Mouse (Mus musculus) liver, embryonic 11.5 days (tissue): ENCODE measurements at regions not wholly inside any gene's neighbourhood (a gene's known extent, or its start where the extent isn't known, plus 50 kb on each side); places are given as distances from the start of the nearest gene placed in this dataset.

Experiments used
- ATAC-seq: fragments of 200-750 bp; cut with Nextera tagmentation; replicated peaks from 2 replicates; pipeline ENCODE4 v1.8.0; 2017; ENCODE audit warnings: moderate number of reproducible peaks, mild to moderate bottlenecking, moderate TSS enrichment, moderate library complexity; ENCODE audit not compliant: low FRiP score
- DNase-seq: peaks from one replicate; pipeline ENCODE4 v3.0.0-alpha.2; 2017; ENCODE audit warnings: low spot score
- H3K27ac ChIP-seq: fragments of 300-500 bp; sonication (generic); 2 replicates; pipeline ENCODE4 v1.5.1; 2014; ENCODE audit warnings: mild to moderate bottlenecking, low read depth, low read length, control low read depth
- H3K27me3 ChIP-seq: fragments of 300-500 bp; sonication (generic); replicated peaks from 2 replicates; pipeline ENCODE4 v1.6.1; 2014; ENCODE audit warnings: low read length, mixed read lengths; ENCODE audit not compliant: control insufficient read depth, insufficient read depth
- H3K36me3 ChIP-seq: fragments of 300-500 bp; sonication (generic); 2 replicates; pipeline ENCODE4 v1.6.1; 2014; ENCODE audit warnings: mild to moderate bottlenecking, low read length, moderate library complexity, mixed read lengths; ENCODE audit not compliant: control insufficient read depth, insufficient read depth
- H3K4me1 ChIP-seq: fragments of 300-500 bp; sonication (generic); replicated peaks from 2 replicates; pipeline ENCODE4 v1.6.1; 2014; ENCODE audit warnings: low read length, mixed read lengths; ENCODE audit not compliant: control insufficient read depth, insufficient read depth
- H3K4me2 ChIP-seq: fragments of 300-500 bp; sonication (generic); 2 replicates; pipeline ENCODE4 v1.6.1; 2014; ENCODE audit warnings: mild to moderate bottlenecking, control low read depth, moderate library complexity
- H3K4me3 ChIP-seq: fragments of 300-500 bp; sonication (generic); 2 replicates; pipeline ENCODE4 v1.5.1; 2014; ENCODE audit warnings: low read depth, low read length, control low read depth
- H3K9ac ChIP-seq: fragments of 300-500 bp; sonication (generic); 2 replicates; pipeline ENCODE4 v1.6.1; 2014; ENCODE audit warnings: low read depth, low read length, control low read depth
- H3K9me3 ChIP-seq: fragments of 300-500 bp; sonication (generic); 2 replicates; pipeline ENCODE4 v1.6.1; 2016; ENCODE audit warnings: low read length, inconsistent platforms, mixed read lengths; ENCODE audit not compliant: control insufficient read depth
- WGBS: fragments of 180-500 bp; shearing (Covaris S2); extraction: QIAGEN DNeasy Blood & Tissue Kit; methylation state at CpG from one replicate; pipeline ENCODE4 v1.1.7; 2014; 5-methylcytosine and 5-hydroxymethylcytosine counted together

DNA sequence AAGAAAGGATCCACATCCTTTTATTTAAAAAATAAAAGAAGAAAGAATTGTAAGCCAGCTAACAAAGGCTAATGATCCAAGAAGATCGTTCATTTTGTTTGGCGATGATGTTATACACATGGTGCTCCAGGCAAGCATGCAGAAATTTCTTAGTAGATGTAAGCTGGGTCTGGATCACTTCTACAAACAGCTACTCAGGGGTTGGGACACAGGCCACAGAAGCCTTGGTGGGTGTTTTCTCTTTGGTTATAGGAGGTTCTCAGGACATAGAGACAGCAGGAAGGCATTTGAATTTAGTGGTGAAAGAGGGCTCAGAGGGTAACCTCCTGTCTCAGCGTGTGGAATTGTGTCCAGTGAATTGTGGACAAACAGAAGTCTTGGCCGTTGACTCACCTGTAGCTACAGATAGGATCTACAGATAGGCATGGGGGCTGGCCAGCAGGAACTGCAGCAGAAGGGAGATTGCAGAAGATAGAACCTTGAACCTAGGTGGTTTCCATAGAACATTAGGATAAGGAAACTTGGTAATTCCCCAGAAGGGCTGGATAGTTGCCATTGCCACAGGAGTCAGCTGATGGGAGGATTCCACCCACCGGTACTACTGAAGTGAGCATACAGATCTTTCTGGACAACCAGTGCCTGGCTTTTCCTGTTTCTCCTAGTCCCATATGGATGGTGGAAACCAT, 80.5 kb downstream of the Calml3 start:
- no peaks in the 10 kb centered on the region for H3K4me1 ChIP-seq
- H3K4me2 ChIP-seq = no peak overlapping the region
- no peak overlapping the region for H3K27ac ChIP-seq
- no peak overlapping the region for H3K9ac ChIP-seq
- no peaks in the 10 kb centered on the region for H3K9me3 ChIP-seq
- no peak for ATAC-seq
- no peaks in the 10 kb centered on the region for H3K36me3 ChIP-seq
- no peaks in the 10 kb centered on the region for H3K27me3 ChIP-seq
- no peak overlapping the region for H3K4me3 ChIP-seq
- no peak for DNase-seq
- WGBS = 81% methylated on average over 5 of the region's 5 CpGs

DNA sequence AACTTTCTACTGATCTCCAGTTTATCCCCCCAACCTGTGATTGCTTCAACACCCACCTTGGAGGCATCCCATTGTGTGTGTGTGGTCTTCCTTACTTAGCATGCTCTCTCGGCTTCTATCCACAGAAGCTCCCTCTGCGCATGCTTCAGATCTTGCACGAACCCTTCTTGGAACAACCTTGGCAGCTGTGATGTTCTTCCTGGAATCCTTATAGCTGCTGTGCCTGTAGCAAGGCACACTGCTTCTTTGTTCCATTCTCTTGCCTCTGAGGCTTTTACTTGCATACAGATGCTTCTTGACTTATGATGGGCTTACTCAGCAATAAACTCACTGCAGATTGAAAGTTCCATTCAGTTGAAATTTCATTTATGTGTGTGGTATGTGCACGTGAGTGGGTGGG, 81.2 kb downstream of the Asb13 start:
- no peak overlapping the region for H3K4me2 ChIP-seq
- H3K27ac ChIP-seq = no peak overlapping the region
- no peaks in the 10 kb centered on the region for H3K36me3 ChIP-seq
- no peaks in the 10 kb centered on the region for H3K9me3 ChIP-seq
- no peak overlapping the region for H3K9ac ChIP-seq
- WGBS = 89% methylated on average over 4 of the region's 4 CpGs
- no peak overlapping the region for H3K4me3 ChIP-seq
- H3K4me1 ChIP-seq = no peaks in the 10 kb centered on the region
- H3K27me3 ChIP-seq = no peaks in the 10 kb centered on the region
- ATAC-seq (no peak), DNase-seq (no peak)

DNA sequence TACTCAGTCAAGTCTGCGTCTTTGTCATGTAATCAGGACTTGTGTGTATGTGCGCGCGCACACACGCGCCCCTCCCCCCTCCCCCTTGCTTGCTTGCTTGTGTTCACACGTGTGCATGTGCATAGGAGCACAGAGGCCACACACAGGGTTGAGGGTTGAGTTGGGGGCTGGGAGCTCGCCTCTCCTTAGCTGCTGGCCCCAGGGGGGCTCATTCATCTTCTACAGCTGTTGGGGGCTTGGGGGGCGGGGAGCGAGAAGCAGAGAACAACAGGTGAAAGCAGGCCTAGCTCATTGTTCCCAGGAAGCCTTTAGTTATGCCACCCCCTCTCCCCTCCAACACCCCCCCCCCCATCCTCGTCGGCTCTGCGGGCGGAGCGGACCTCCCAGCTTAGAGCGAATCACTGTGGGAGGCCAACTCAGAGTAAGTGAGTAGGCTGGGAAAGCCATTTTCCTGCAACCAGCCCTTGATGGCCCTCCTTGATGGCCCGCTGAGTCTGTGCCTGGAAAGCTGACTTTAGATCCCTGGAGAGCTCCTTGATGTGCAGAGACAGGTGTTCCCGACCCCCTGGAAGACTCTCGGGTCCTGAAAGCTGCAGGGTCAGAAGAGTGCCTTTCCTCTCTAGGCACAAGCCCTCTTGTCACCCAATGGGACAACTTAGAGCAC, 78.8 kb downstream of the Asb13 start:
- no peaks in the 10 kb centered on the region for H3K9me3 ChIP-seq
- no peak overlapping the region for H3K4me3 ChIP-seq
- no peak overlapping the region for H3K4me2 ChIP-seq
- H3K4me1 ChIP-seq = no peaks in the 10 kb centered on the region
- no peaks in the 10 kb centered on the region for H3K27me3 ChIP-seq
- H3K9ac ChIP-seq = no peak overlapping the region
- 33% methylated on average over 19 of the region's 19 CpGs for WGBS
- ATAC-seq = 0 out of 2 replicates have a peak, but pooled peaks have one; percentile 20
- no peak overlapping the region for H3K27ac ChIP-seq
- no peak for DNase-seq
- H3K36me3 ChIP-seq = no peaks in the 10 kb centered on the region

GRCm38 (mm10) chr13:3712088-3712487, 78.3 kb downstream of the Asb13 start:
- Histone ChIP-seq H3K36me3 (no peaks in the 10 kb centered on the region), H3K4me1 (no peaks in the 10 kb centered on the region), H3K9ac (no peak overlapping the region), H3K27ac (no peak overlapping the region), H3K9me3 (no peaks in the 10 kb centered on the region), H3K4me3 (no peak overlapping the region), H3K27me3 (no peaks in the 10 kb centered on the region), H3K4me2 (no peak overlapping the region)
- DNase-seq = no peak
- WGBS = 28% methylated on average over 3 of the region's 3 CpGs
- ATAC-seq = no peak

DNA sequence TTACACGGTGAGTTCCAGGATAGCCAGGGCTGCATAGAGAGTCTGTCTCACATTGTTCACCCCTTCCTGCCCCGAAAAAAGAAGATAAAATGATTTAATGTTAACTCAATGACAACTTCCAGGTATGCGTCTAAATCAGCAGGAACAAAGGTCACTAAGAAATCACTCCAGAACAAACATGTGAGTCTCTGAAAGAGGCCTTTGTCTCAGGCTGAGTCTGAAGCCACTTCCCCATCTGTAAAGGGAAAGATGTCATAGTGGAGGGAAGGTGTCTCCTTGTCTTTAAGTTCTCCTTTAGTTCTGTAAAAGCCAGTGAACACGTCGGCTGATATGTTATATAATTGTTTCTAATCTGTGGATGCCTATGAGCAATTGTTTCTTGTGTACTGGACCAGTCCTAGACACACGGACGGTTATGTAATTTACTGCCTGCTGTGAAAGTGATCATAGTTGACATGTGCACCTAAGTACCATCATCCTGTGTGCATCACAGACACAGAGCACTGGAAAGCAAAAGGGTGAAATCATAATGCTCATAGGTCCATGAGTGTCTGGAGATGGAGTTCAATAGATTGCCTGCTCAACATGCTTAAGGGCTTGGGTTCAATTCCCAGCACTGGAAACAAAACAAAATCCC, 76.3 kb downstream of the Asb13 start:
- no peak overlapping the region for H3K4me2 ChIP-seq
- H3K27me3 ChIP-seq = no peaks in the 10 kb centered on the region
- WGBS = 66% methylated on average over 7 of the region's 7 CpGs
- H3K9me3 ChIP-seq = no peaks in the 10 kb centered on the region
- H3K27ac ChIP-seq = no peak overlapping the region
- DNase-seq (no peak), ATAC-seq (no peak)
- no peaks in the 10 kb centered on the region for H3K36me3 ChIP-seq
- H3K4me1 ChIP-seq = no peaks in the 10 kb centered on the region
- no peak overlapping the region for H3K9ac ChIP-seq
- H3K4me3 ChIP-seq = no peak overlapping the region

DNA sequence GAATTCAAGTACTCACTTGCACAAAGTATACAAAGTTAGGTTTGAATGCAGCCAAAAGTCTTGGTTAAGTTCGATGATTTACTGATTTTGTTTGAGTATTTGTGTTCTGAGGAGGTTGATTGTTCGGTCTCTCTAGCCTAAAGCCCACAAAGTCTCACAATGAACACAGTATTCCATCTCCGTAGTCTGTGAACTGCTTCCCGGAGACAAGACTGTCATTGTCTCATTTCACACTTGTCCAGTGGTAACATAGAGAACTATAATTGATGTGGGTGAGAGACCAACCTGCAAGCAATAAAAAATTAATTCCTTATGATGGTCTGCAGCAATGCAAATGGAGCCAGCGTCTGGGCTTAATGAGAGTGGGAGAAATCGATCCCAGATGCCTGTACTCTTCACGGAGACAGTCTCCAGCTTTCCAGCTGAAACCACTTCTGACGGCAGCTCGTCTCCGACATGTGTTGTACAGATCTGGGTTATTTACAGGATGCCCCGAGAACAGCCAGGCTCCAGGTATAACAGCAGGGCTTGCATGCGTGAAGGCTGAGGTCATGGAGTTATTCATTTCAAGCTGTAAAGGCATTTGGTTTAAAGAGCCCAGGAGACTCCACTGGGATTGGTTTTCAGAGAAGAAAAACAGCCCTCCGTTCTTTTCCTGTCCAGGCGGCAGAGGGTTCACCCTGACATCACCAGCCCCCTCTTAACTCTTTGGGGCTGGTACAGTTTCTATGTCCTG, 75.2 kb downstream of the Asb13 start:
- 62% methylated on average over 14 of the region's 14 CpGs for WGBS
- no peaks in the 10 kb centered on the region for H3K4me1 ChIP-seq
- H3K9ac ChIP-seq = no peak overlapping the region
- DNase-seq (no peak), ATAC-seq (no peak)
- no peaks in the 10 kb centered on the region for H3K9me3 ChIP-seq
- no peaks in the 10 kb centered on the region for H3K36me3 ChIP-seq
- no peaks in the 10 kb centered on the region for H3K27me3 ChIP-seq
- H3K4me3 ChIP-seq = no peak overlapping the region
- H3K27ac ChIP-seq = no peak overlapping the region
- no peak overlapping the region for H3K4me2 ChIP-seq
